Mouse (Mus musculus) urinary bladder, adult 2 months (tissue): ENCODE results near the gene Tfap4. TPM values are rescaled to one million over a fixed set of nuclear protein-coding genes. Genes with fewer than 3 reads are reported as not detected.
"Not testable (repeated sequence)": the region's sequence is repeated elsewhere in the genome, so short reads cannot be mapped to it uniquely, and the experiment has no call there.

Source experiments
- DNase-seq: peaks from one replicate; pipeline ENCODE4 v3.0.0; 2022; ENCODE audit warnings: low spot score
- polyA plus RNA-seq: library from polyadenylated mRNA; depleted of rRNA; stranded (reverse); fragments of >200 nt; gene quantifications from 2 replicates; pipeline ENCODE4 v1.2.3, GENCODE M21; 2012

The Tfap4 gene
- polyA plus RNA-seq, 1 experiment, result 8.4 TPM

GRCm38 (mm10) chr16:4552829-4553550 is 6.7 kb downstream of the Tfap4 start:
- no peak for DNase-seq

- DNase-seq, result no peak
These were observed 7.8 kb downstream of the Tfap4 start for GRCm38 (mm10) chr16:4551885-4552284.

DNA sequence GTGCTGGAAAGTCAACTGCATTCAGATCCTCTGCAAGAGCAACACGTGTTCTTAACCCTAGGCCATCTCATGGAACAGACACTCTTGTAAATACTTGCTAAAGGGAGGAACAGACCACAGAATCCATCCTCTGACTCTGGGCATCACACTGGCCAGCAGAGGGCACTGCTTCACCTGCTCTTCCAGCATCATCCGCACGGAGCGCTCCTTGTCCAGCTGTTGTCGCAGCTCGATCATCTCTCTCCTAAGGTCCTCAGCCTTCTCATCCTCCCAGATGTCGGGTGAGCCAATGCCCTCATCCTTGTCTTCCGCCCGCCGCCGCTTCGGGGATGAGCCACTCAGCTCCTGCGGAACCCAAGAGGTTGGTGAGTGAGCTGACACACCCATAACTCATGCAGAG is 8.6 kb downstream of the Tfap4 start:
- DNase-seq, result no peak

- DNase-seq, result no peak
These were observed 10.5 kb downstream of the Tfap4 start for GRCm38 (mm10) chr16:4548953-4549688.

DNA sequence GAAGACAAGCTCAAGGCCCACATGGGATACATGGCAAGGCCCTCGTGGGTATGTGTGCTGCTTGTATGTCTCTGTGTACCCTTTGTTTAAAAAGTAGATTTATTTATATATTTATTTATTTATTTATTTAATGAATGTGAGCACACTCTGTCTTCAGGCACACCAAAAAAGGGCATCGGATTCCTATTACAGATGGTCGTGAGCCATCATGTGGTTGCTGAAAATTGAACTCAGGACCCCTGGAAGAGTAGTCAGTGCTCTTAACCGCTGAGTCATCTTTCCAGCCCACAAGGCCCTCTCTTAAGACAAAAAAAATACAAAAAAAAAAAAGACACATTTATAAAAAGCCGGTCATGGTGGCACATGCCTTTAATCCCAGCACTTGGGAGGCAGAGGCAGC is 12.0 kb downstream of the Tfap4 start:
- no peak for DNase-seq

GRCm38 (mm10) chr16:4546838-4547237 is 12.8 kb downstream of the Tfap4 start:
- DNase-seq, result no peak

DNA sequence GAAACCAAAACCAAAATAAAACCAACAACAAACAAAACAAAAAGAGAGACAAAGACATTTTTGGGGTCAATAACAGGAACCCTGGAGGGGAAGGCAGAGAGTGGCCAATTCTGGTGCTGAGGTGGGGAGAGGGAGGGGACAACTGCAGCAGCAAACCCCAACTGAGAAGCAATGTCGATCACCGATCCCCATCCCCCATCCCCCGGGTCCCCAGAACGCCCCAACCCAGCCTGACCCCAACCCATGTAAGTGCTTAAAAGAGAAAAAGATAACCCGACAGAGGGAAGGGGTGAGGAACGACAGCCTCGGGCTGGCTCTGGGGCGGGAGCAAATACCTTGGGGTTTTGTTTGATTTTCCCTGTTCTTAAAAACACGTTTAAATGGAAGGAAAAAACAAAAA is 14.8 kb downstream of the Tfap4 start:
- DNase-seq, result no peak

GRCm38 (mm10) chr16:4543266-4543665 is 16.4 kb downstream of the Tfap4 start:
- DNase-seq, result no peak

- no peak for DNase-seq
These were observed 17.3 kb downstream of the Tfap4 start for GRCm38 (mm10) chr16:4542236-4542774.

DNA sequence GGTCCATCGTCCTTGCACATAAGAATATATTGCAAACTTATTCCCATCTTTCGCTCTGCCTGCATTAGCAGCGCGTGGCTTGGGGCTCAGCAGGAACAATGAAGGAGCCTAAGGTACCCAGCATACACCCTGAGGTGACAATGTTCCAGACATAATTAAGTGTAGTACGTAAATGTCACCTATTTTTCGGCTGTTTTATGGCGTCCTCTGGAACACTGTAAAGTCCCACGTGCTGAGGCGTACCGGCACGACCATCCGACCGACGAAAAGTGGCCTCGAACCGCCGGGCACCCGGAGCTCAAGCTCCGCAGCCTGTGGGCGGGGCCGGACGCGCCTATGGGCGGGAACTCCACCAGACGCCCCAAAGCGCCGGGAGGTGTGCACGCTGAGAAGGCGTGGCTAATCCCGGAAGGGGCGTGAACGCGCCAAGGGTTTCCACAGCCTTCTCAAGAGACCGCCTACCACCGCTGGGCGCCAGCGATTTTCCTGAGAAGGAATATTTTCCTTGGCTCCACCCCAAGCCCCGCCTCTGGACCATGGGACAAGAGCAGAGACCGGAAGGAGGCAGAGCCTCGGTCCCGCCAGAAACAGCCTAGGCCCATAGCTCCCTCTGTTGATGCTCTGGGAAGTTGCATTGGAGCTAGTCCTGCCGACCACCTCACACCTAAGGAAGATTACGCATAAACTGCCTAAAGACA is 18.0 kb downstream of the Tfap4 start, which contains the start of gene Srl:
Gene Srl (minus strand): TSS at position 316 of the 698 bp plus-strand sequence.
- DNase-seq, result peak; percentile 93

GRCm38 (mm10) chr16:4541033-4541432 is 18.6 kb downstream of the Tfap4 start:
- DNase-seq, result no peak

DNA sequence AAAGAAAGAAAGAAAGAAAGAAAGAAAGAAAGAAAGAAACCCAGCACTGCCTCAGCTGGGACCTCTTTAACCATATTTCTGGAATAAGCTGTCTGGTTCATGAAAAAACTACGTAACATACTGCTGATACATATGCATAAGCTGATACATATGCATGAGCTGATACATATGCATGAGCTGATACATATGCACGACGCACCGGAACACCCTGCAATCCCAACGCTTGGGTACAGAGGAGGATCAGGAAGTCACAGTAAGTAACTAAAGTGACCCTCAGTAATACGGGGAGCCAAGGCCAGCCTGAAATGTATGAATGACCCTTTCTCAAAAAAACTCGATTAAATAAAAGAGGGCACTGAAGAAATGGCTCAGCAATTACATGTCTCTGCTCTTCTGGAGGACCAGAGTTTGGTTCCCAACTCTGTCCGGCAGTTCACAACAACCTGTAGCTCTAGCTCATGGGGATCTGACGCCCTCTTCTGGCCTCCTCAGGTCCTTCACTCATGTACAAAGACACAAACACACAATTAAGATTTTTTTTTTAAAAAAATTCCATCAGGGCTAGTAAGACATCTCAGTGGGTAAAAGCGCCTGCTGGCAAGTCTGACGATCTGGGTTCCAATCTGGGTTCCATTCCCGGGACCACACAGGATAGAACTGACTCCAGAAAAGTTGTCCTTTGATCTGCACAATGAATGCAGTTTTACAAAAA is 19.4 kb downstream of the Tfap4 start:
- DNase-seq, result no peak

GRCm38 (mm10) chr16:4539521-4539920 is 20.1 kb downstream of the Tfap4 start:
- DNase-seq, result no peak

- DNase-seq, result no peak
These were observed 21.9 kb downstream of the Tfap4 start for GRCm38 (mm10) chr16:4537616-4538358.

- not testable (repeated sequence) for DNase-seq
These were observed 32.3 kb downstream of the Tfap4 start for GRCm38 (mm10) chr16:4527373-4527772.

GRCm38 (mm10) chr16:4523313-4524004 is 36.2 kb downstream of the Tfap4 start:
- no peak for DNase-seq

- DNase-seq, result no peak
These were observed 36.8 kb downstream of the Tfap4 start for GRCm38 (mm10) chr16:4522879-4523278.

DNA sequence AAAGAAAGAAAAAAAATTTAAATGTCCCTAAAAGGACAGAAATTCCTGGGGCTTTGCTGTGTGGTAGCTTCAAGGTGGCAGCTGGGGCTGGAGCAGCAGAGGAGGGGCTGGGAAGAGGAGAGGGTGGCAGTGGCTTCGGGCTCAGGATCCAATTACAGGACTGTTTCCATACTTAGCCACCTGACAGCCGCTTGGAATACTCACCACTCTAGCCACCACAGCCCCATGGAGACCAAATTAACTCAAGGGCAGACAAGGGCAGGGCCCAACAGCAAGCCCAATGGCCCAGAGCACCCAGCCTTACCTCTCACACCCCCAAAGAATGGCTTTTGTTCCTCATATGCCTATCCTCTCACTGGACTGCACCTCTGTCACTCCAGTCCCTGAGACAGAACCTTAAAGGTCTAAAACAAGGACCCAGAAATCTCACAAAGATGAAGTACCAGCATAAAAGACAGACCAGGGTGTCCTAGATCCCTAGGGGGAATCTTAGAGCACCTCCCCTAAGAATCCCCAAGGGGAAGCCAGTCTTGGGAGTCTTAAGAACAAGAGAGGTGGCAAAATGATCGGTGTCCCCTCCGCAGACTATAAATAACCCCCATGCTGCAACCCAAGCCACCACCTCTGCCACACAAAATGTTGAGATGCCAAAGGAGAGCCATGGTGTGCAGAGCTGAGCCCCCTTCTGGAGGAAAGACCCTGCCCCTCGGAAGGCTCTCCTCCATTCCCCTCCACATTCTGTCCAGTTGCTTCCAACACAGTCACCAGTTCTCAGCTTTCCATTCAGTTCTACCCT is 37.7 kb downstream of the Tfap4 start:
- no peak for DNase-seq

DNA sequence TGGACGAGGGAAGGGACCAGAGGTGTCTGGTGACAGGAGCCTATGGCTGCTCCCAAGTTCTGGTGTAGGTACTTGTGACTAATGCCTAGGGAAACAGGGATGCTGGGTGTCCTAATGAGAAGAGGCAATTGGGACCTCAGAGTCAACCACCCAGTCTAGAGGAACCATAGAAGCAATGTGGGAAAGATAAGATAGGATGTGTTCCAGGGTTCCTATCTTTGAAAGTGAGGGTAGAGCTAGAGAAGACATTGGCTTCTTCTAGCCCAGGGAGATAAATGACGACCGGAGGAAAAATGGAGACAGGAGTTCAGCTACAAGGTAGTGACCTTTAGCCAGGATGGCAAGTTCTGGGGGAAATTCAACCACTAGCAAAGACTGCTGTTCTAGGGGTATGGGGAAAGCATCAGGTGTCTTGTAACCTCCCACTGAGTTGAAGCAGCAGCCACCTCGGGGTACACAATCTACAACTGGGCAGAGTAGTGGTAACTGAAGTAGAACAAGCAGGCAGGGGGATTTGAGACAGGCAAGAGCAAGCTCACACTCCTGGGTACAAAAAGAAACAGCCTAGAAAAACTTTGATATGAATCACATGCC is 38.5 kb downstream of the Tfap4 start:
- DNase-seq, result no peak
